Mouse (Mus musculus): ENCODE measurements around the gene Car9. TPM values are rescaled to one million over a fixed set of nuclear protein-coding genes. Genes with fewer than 3 reads are reported as not detected.
"Not testable (repeated sequence)": the region's sequence is repeated elsewhere in the genome, so short reads cannot be mapped to it uniquely, and the experiment has no call there.

Car9 gene
- polyA plus RNA-seq, 1 experiment from 2014 or later = 0.23 TPM

DNA sequence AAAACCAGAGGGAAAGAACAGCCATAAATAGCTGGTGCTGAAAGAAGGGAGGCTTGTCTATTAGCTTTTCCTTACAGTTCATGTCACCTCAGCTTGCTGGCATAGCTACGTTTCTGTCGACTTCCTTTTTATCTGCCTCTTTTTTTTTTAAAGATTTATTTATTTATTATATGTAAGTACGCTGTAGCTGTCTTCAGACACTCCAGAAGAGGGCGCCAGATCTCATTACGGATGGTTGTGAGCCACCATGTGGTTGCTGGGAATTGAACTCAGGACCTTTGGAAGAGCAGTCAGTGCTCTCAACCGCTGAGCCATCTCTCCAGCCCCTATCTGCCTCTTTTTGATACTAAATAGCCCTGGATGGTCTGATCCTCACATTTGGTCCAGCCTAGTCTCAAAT, 45.1 kb downstream of the Car9 start:
- 91% methylated on average over 6 of the region's 6 CpGs for WGBS
- not testable (repeated sequence) for H3K27ac ChIP-seq (ENCODE audit: low read depth, low read length); H3K4me1 ChIP-seq (ENCODE audit: control insufficient read depth, insufficient read depth, low read depth, low read length); H3K27me3 ChIP-seq (replicated peaks; ENCODE audit: control insufficient read depth, insufficient read depth, low read length); H3K9ac ChIP-seq (ENCODE audit: low read depth, low read length); H3K9me3 ChIP-seq (ENCODE audit: control insufficient read depth, low read length); ATAC-seq; H3K4me3 ChIP-seq (ENCODE audit: low read length); H3K4me2 ChIP-seq (ENCODE audit: low read length)
- H3K36me3 ChIP-seq (ENCODE audit: control insufficient read depth, insufficient read depth, low read length) = peaks cover 48% of the 10 kb centered on the region

DNA sequence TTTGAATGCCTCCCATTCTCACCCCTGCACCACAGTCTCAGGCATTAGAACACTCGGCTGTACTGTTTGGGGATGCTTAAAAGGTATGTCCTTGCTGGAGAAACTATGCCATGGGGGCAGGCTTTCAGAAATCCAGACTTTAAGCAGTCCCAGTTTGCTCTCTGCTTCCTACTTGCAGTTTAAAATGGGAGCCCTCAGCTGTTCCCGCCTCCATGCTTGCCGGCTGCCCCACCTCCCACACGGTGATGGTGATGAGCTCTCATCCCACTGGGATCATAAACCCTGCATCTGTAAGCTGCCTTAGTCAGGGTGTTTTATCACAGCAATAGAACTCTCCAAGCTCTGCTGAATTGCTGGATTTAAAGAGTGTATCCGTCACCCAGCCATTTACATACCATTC, 45.7 kb downstream of the Car9 start:
- no peaks in the 10 kb centered on the region for H3K27me3 ChIP-seq (replicated peaks; ENCODE audit: control insufficient read depth, insufficient read depth, low read length)
- no peak overlapping the region for H3K4me3 ChIP-seq (ENCODE audit: low read length)
- no peaks in the 10 kb centered on the region for H3K9me3 ChIP-seq (ENCODE audit: control insufficient read depth, low read length)
- H3K4me2 ChIP-seq (ENCODE audit: low read length) = no peak overlapping the region
- ATAC-seq = no peak
- peaks cover 44% of the 10 kb centered on the region for H3K36me3 ChIP-seq (ENCODE audit: control insufficient read depth, insufficient read depth, low read length)
- H3K4me1 ChIP-seq (ENCODE audit: control insufficient read depth, insufficient read depth, low read depth, low read length) = no peaks in the 10 kb centered on the region
- H3K27ac ChIP-seq (ENCODE audit: low read depth, low read length) = no peak overlapping the region
- WGBS = 98% methylated on average over 5 of the region's 5 CpGs
- H3K9ac ChIP-seq (ENCODE audit: low read depth, low read length) = no peak overlapping the region

DNA sequence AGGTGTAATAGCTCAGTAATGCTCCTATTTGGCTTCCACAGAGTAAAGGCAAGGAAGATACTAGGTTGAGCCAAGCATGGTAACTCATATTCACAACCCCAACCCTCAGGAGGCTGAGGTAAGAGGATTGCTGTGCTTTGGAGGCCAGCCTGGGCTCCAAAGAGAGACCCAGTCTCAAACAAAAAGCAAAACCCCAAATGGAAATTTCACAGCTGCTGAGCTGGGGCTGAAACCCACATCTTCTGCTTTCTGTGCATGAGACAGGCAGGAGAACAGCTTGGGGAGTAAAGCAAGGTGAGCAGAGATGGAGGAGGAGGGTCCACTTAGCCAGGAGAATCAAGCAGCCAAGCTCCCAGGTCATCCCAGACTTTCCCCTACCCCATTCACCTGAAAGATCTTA, 47.1 kb downstream of the Car9 start:
- ATAC-seq = no peak
- Histone ChIP-seq H3K4me1 (ENCODE audit: control insufficient read depth, insufficient read depth, low read depth, low read length) (peaks cover 4% of the 10 kb centered on the region), H3K36me3 (ENCODE audit: control insufficient read depth, insufficient read depth, low read length) (peaks cover 36% of the 10 kb centered on the region)

DNA sequence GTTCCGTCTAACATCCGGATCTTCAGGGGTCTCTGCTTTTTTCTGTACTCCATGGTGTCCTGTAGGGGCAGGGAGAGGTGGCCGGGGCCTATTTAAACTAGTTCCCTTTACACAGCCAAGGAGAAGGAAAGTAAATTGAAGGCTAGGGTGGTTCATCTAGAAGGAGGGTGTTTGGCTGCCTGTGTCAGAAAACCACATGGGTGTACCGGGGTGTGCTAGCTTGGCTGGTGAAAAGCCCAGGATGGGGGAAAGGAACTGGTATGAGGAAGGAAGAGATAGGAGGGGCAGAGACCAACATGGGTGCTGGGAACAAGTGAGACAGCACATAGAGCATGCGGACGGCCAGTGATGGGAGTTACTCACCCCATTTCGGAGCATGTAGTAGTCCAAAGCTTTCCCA, 49.2 kb downstream of the Car9 start:
- H3K4me3 ChIP-seq (ENCODE audit: low read length) = no peak overlapping the region
- H3K9ac ChIP-seq (ENCODE audit: low read depth, low read length) = no peak overlapping the region
- 96% methylated on average over 7 of the region's 7 CpGs for WGBS
- H3K36me3 ChIP-seq (ENCODE audit: control insufficient read depth, insufficient read depth, low read length) = peaks cover 22% of the 10 kb centered on the region
- peaks cover 15% of the 10 kb centered on the region for H3K4me1 ChIP-seq (ENCODE audit: control insufficient read depth, insufficient read depth, low read depth, low read length)
- no peak for ATAC-seq
- no peak overlapping the region for H3K27ac ChIP-seq (ENCODE audit: low read depth, low read length)
- no peaks in the 10 kb centered on the region for H3K9me3 ChIP-seq (ENCODE audit: control insufficient read depth, low read length)
- no peaks in the 10 kb centered on the region for H3K27me3 ChIP-seq (replicated peaks; ENCODE audit: control insufficient read depth, insufficient read depth, low read length)
- no peak overlapping the region for H3K4me2 ChIP-seq (ENCODE audit: low read length)

More for the DNA sequence above, 47.1 kb downstream of the Car9 start:
- no peak overlapping the region for H3K9ac ChIP-seq (ENCODE audit: low read depth, low read length)
- no peak overlapping the region for H3K4me3 ChIP-seq (ENCODE audit: low read length)
- H3K27ac ChIP-seq (ENCODE audit: low read depth, low read length) = no peak overlapping the region
- H3K9me3 ChIP-seq (ENCODE audit: control insufficient read depth, low read length) = no peaks in the 10 kb centered on the region
- H3K4me2 ChIP-seq (ENCODE audit: low read length) = no peak overlapping the region
- no peaks in the 10 kb centered on the region for H3K27me3 ChIP-seq (replicated peaks; ENCODE audit: control insufficient read depth, insufficient read depth, low read length)

DNA sequence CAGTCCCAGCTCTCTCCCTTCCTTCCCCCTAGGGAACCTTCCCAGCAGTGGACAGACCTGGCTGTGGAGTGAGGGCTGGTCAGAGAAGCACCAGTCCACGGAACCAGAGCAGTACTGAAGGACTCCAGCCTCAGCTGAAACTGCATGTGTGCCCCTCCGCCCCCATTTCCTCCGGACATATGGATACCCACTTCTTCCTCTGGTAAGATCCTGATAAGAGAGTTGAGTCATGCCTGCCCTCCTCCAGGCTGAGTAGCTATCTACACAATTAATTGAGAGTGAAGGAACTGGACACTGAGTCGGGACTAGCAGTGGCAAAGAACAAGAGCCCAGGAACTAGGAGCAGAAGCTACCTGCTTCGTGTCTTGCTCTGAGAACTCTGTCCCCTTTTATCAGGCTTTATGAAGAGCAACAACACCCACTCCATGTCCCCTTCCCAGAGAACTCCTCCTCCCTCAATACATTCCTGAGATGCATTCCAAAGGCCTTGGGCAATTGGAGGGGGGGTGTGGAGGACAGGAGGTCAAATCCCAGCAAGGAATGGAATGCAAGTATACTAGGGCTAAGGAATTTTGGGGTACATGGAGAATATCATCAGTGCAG, 51.4 kb downstream of the Car9 start:
- Histone ChIP-seq H3K9ac (ENCODE audit: low read depth, low read length) (no peak overlapping the region), H3K4me2 (ENCODE audit: low read length) (0 out of 2 replicates have a peak overlapping the region, but pooled peaks have one; percentile 2), H3K4me3 (ENCODE audit: low read length) (no peak overlapping the region), H3K4me1 (ENCODE audit: control insufficient read depth, insufficient read depth, low read depth, low read length) (peaks cover 22% of the 10 kb centered on the region), H3K9me3 (ENCODE audit: control insufficient read depth, low read length) (no peaks in the 10 kb centered on the region), H3K27me3 (replicated peaks; ENCODE audit: control insufficient read depth, insufficient read depth, low read length) (no peaks in the 10 kb centered on the region), H3K27ac (ENCODE audit: low read depth, low read length) (no peak overlapping the region), H3K36me3 (ENCODE audit: control insufficient read depth, insufficient read depth, low read length) (peaks cover 7% of the 10 kb centered on the region)
- 58% methylated on average over 5 of the region's 5 CpGs for WGBS
- ATAC-seq = no peak

DNA sequence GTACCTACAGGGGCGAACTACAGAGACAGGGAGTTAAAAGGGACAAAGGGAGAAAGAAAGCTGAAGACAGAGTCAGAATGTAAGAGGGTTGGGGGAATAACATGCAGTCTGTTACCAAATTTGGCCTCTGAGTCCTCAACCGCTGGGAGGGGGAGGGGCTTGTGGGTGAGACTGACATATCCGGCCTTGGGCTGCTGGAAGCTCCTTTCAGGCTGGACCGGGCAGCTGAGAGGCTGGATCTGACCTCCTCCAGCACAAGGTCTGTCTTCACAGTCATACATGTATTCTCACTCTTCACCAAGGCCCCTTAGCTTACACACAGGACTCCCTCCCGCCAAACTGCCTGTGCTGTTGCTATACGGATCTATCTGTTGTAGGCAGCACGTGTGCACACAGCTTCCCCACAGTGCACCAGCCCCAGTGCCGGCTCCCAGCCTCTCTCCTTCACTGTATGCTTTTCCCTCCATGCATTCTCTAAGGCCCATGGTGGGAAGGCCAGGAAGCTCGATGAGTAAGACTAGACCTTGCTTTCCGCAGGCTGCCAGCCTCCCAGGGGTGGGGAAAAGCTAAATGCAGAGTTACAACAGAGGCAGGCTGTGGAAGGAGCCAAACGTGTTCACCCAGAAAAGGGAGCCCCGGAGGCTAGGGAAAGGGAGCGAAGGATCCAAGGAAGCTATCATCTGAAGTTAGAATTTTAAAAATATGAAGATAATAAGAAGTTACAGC, 52.0 kb downstream of the Car9 start:
- peaks cover 4% of the 10 kb centered on the region for H3K36me3 ChIP-seq (ENCODE audit: control insufficient read depth, insufficient read depth, low read length)
- no peaks in the 10 kb centered on the region for H3K9me3 ChIP-seq (ENCODE audit: control insufficient read depth, low read length)
- no peaks in the 10 kb centered on the region for H3K27me3 ChIP-seq (replicated peaks; ENCODE audit: control insufficient read depth, insufficient read depth, low read length)
- H3K27ac ChIP-seq (ENCODE audit: low read depth, low read length) = no peak overlapping the region
- no peak for ATAC-seq
- H3K9ac ChIP-seq (ENCODE audit: low read depth, low read length) = peak overlapping the region; percentile 38; the same call in 1 of the 2 replicates
- H3K4me3 ChIP-seq (ENCODE audit: low read length) = no peak overlapping the region
- 20% methylated on average over 13 of the region's 13 CpGs for WGBS
- peaks cover 28% of the 10 kb centered on the region for H3K4me1 ChIP-seq (ENCODE audit: control insufficient read depth, insufficient read depth, low read depth, low read length)
- H3K4me2 ChIP-seq (ENCODE audit: low read length) = peak overlapping the region; percentile 18

DNA sequence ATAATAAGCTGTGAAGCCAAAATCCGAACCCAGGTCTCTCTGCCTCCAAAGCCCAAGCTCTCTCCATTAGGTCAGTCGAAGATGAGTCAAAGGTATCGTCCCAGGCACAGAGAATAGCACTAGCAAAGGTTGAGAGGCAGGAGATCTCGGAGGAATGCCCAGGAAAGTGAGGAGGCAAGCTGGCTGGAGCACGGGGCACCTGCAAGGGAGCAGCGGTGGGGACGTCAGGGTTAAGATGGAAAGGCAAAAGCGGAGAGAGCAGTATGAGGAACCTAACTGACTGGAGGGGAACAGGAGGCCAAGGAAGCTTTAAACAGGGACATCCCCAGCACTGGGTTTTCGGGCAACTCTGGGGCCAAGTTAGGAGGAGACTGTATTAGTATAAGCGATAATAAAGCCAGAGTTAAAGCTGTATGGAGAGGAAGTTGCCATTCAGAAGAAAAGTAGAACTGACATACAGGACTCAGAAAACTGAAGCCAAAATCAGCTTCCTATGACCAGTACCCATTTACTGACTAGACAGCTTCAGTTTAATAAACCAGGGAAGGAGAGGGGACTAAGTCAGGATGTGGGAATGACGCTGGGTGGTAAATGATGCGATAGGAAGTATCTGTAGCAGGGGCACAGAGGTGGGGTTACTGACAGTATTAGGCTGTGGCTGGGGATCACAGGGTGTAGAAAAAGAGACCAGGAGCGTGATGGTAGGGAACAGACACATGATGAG, 52.9 kb downstream of the Car9 start:
- 82% methylated on average over 13 of the region's 13 CpGs for WGBS
- no peak overlapping the region for H3K27ac ChIP-seq (ENCODE audit: low read depth, low read length)
- H3K9me3 ChIP-seq (ENCODE audit: control insufficient read depth, low read length) = no peaks in the 10 kb centered on the region
- no peak overlapping the region for H3K9ac ChIP-seq (ENCODE audit: low read depth, low read length)
- 0 out of 2 replicates have a peak overlapping the region, but pooled peaks have one; percentile 95 for H3K4me2 ChIP-seq (ENCODE audit: low read length)
- no peak for ATAC-seq
- H3K27me3 ChIP-seq (replicated peaks; ENCODE audit: control insufficient read depth, insufficient read depth, low read length) = no peaks in the 10 kb centered on the region
- no peak overlapping the region for H3K4me3 ChIP-seq (ENCODE audit: low read length)
- peaks cover 34% of the 10 kb centered on the region for H3K4me1 ChIP-seq (ENCODE audit: control insufficient read depth, insufficient read depth, low read depth, low read length)
- H3K36me3 ChIP-seq (ENCODE audit: control insufficient read depth, insufficient read depth, low read length) = peaks cover 6% of the 10 kb centered on the region

DNA sequence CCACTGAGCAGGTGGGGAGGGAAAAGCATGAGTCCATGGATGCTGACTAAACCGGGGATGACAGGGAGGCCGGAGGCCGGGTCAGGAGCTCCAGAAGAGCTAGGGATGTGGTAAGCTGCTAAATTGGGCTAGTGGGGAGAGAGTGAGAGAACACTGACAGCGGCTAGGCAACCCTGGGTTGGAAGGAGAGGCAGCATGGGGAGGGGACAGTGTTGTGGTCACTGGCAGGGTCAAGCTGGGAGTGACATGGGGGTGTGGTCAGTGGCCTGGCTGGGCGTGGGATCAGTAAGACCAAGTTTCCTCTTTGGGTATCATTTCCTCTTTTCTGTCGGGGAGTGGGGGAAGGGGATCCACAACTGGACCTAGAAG, 53.5 kb downstream of the Car9 start:
- Histone ChIP-seq H3K36me3 (ENCODE audit: control insufficient read depth, insufficient read depth, low read length) (peaks cover 8% of the 10 kb centered on the region), H3K4me3 (ENCODE audit: low read length) (no peak overlapping the region), H3K9ac (ENCODE audit: low read depth, low read length) (peak overlapping the region; percentile 96; the same call in 1 of the 2 replicates), H3K9me3 (ENCODE audit: control insufficient read depth, low read length) (no peaks in the 10 kb centered on the region), H3K27ac (ENCODE audit: low read depth, low read length) (no peak overlapping the region), H3K4me2 (ENCODE audit: low read length) (peak overlapping the region; percentile 95), H3K4me1 (ENCODE audit: control insufficient read depth, insufficient read depth, low read depth, low read length) (peaks cover 34% of the 10 kb centered on the region), H3K27me3 (replicated peaks; ENCODE audit: control insufficient read depth, insufficient read depth, low read length) (no peaks in the 10 kb centered on the region)
- no peak for ATAC-seq
- WGBS = 51% methylated on average over 6 of the region's 6 CpGs

DNA sequence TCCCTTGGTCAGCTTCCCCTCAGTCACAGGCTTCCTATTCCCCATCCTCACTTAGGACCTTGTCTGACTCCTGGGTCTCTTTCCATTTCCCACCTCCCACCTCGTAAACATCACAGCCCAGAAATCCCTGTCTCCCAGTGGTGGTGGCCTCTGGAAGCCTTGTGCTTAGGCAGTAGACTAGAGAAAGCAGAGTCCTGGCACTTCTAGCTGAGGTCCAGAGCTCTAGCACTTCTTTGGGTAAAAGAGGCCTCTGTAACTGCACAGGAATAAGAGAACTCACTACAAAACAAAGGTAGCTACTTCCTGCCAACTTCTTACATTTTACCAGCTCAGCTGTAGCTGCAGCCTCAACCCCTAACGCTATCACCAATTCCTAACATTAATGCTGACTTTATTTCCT, 54.2 kb downstream of the Car9 start:
- no peak for ATAC-seq
- Histone ChIP-seq H3K36me3 (ENCODE audit: control insufficient read depth, insufficient read depth, low read length) (peaks cover 15% of the 10 kb centered on the region), H3K27me3 (replicated peaks; ENCODE audit: control insufficient read depth, insufficient read depth, low read length) (no peaks in the 10 kb centered on the region), H3K9me3 (ENCODE audit: control insufficient read depth, low read length) (no peaks in the 10 kb centered on the region), H3K27ac (ENCODE audit: low read depth, low read length) (no peak overlapping the region), H3K4me3 (ENCODE audit: low read length) (peak overlapping the region; percentile 72), H3K4me2 (ENCODE audit: low read length) (peak overlapping the region; percentile 95), H3K4me1 (ENCODE audit: control insufficient read depth, insufficient read depth, low read depth, low read length) (peaks cover 34% of the 10 kb centered on the region), H3K9ac (ENCODE audit: low read depth, low read length) (peak overlapping the region; percentile 96)
- WGBS = 40% methylated on average over 2 of the region's 2 CpGs
